Mouse (Mus musculus): ENCODE measurements at regions not wholly inside any gene's neighbourhood (a gene's known extent, or its start where the extent isn't known, plus 50 kb on each side); places are given as distances from the start of the nearest gene placed in this dataset.

DNA sequence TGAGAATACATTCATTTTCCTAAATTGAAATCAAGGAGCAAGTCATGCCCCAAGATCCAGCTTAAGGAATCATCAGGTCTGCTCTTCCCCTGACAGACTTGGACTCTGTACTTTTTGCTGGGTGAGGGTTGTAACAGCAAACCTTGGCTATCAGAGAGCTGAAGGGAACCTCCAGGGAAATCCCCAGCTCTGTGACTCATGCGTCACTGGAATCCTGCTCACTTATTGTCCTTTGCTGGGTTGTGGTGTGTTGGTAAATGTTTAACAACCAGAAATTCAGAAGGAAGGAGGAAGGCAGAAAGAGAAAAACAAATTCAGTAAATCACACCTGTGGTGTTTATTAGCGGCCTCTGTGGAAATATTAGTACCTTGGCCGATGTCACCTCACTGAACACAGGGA, 184.8 kb downstream of the Rnd3 start:
- Histone ChIP-seq H3K4me3 (ENCODE audit: low read depth, low read length) (no peak overlapping the region), H3K4me2 (ENCODE audit: low read depth, low read length, poor library complexity, severe bottlenecking) (no peak overlapping the region), H3K9me3 (ENCODE audit: low read length) (no peaks in the 10 kb centered on the region), H3K9ac (replicated peaks; ENCODE audit: low read length, poor library complexity, severe bottlenecking) (no peak overlapping the region), H3K27me3 (ENCODE audit: insufficient read depth, low read length) (no peaks in the 10 kb centered on the region), H3K36me3 (ENCODE audit: insufficient read depth, low read length) (no peaks in the 10 kb centered on the region), H3K4me1 (ENCODE audit: insufficient read depth, low read length) (no peaks in the 10 kb centered on the region), H3K27ac (ENCODE audit: low read depth, low read length) (no peak overlapping the region)
- DNase-seq (ENCODE audit: low spot score), result no peak
- no peak for ATAC-seq (ENCODE audit: low FRiP score)
- TF ChIP-seq CTCF (IDR thresholded peaks at IDR 0.05), result no peak
- WGBS, result 93% methylated on average over 3 of the region's 3 CpGs

DNA sequence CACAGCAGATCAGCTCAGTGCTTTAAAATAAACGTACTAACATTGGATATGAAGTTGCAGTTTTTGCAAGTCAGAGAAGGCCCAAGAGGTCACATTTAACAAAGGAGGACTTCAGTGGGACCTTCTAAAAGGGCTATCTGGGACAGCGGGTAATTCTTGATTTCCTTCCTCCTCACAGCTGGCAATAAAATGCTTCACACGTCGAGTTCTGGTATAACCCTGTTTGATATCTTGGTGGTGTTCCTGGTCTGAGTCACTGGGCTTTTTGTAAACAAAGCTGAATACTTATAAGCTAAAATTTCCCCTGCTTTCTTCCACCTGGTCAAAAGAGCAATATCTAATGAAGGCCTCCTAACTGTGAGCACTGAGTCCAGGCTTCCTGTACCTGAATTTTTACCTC, 187.9 kb downstream of the Rnd3 start:
- no peak for ATAC-seq (ENCODE audit: low FRiP score)
- Histone ChIP-seq H3K4me3 (ENCODE audit: low read depth, low read length) (no peak overlapping the region), H3K27ac (ENCODE audit: low read depth, low read length) (no peak overlapping the region), H3K9ac (replicated peaks; ENCODE audit: low read length, poor library complexity, severe bottlenecking) (no peak overlapping the region), H3K27me3 (ENCODE audit: insufficient read depth, low read length) (no peaks in the 10 kb centered on the region), H3K4me1 (ENCODE audit: insufficient read depth, low read length) (no peaks in the 10 kb centered on the region), H3K36me3 (ENCODE audit: insufficient read depth, low read length) (no peaks in the 10 kb centered on the region), H3K4me2 (ENCODE audit: low read depth, low read length, poor library complexity, severe bottlenecking) (no peak overlapping the region), H3K9me3 (ENCODE audit: low read length) (no peaks in the 10 kb centered on the region)
- TF ChIP-seq CTCF (IDR thresholded peaks at IDR 0.05), result no peak
- no peak for DNase-seq (ENCODE audit: low spot score)
- WGBS, result 73% methylated on average over 4 of the region's 4 CpGs

DNA sequence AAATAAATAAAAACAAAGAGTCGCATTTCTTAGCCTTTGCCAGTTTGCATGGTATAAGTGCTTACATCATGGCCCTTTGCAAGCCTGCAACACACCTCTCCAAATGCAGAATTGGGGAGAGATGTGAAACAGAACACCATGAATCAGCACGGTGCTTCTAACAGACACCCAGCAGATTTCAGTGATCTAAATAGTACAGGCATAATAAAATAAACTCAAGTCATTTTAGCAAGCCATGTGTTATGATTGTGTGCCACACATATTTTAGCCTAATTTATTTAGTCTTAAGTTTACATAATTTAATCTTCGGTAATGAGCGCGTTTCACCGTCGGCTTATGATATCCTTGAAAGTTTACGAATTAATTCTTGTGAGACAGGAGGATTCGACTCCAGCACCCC, 189.6 kb downstream of the Rnd3 start:
- TF ChIP-seq CTCF (IDR thresholded peaks at IDR 0.05), result no peak
- Histone ChIP-seq H3K4me1 (ENCODE audit: insufficient read depth, low read length) (no peaks in the 10 kb centered on the region), H3K27ac (ENCODE audit: low read depth, low read length) (no peak overlapping the region), H3K27me3 (ENCODE audit: insufficient read depth, low read length) (no peaks in the 10 kb centered on the region), H3K36me3 (ENCODE audit: insufficient read depth, low read length) (no peaks in the 10 kb centered on the region), H3K9ac (replicated peaks; ENCODE audit: low read length, poor library complexity, severe bottlenecking) (no peak overlapping the region), H3K4me2 (ENCODE audit: low read depth, low read length, poor library complexity, severe bottlenecking) (no peak overlapping the region), H3K9me3 (ENCODE audit: low read length) (no peaks in the 10 kb centered on the region), H3K4me3 (ENCODE audit: low read depth, low read length) (no peak overlapping the region)
- DNase-seq (ENCODE audit: low spot score) (no peak), ATAC-seq (ENCODE audit: low FRiP score) (no peak)
- 95% methylated on average over 9 of the region's 9 CpGs for WGBS

DNA sequence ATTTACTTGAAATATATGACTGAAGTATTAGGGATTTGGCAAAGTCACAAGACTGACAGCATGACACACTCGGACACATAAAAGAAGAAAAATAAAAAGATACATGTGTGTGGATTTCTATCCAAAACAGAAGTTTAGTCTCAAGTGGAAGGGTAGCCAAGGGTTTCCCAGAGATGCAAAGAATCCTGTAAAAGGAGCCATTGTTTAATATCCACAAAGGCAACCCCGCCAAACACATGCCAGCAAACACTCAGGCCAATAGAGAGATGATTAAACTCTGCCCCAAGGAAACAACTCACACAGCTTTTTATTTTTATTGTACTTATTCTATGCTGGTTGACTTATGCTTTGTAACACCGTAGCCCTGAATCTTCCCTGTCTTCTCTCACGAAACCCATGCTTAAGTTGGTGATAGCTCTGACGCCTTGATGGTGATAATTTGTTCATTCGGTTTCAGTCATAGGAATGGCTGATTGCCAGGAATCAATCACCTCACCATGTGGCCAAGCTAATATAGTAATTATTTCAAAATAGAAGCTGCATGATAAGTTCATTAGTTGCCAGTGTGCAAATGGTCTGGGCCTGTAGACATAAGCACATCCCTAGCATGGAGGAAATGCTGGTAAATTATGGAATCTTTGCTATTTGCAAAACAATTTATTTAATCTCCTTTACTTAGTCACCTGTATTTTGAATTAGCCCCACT, 194.4 kb downstream of the Rnd3 start:
- H3K36me3 ChIP-seq (ENCODE audit: insufficient read depth, low read length), result no peaks in the 10 kb centered on the region
- WGBS, result 53% methylated on average over 6 of the region's 6 CpGs
- H3K27me3 ChIP-seq (ENCODE audit: insufficient read depth, low read length), result no peaks in the 10 kb centered on the region
- H3K27ac ChIP-seq (ENCODE audit: low read depth, low read length), result no peak overlapping the region
- DNase-seq (ENCODE audit: low spot score) (no peak), ATAC-seq (ENCODE audit: low FRiP score) (no peak)
- H3K9ac ChIP-seq (replicated peaks; ENCODE audit: low read length, poor library complexity, severe bottlenecking), result no peak overlapping the region
- H3K4me2 ChIP-seq (ENCODE audit: low read depth, low read length, poor library complexity, severe bottlenecking), result no peak overlapping the region
- no peaks in the 10 kb centered on the region for H3K9me3 ChIP-seq (ENCODE audit: low read length)
- H3K4me3 ChIP-seq (ENCODE audit: low read depth, low read length), result no peak overlapping the region
- H3K4me1 ChIP-seq (ENCODE audit: insufficient read depth, low read length), result no peaks in the 10 kb centered on the region
- TF ChIP-seq CTCF (IDR thresholded peaks at IDR 0.05), result no peak

DNA sequence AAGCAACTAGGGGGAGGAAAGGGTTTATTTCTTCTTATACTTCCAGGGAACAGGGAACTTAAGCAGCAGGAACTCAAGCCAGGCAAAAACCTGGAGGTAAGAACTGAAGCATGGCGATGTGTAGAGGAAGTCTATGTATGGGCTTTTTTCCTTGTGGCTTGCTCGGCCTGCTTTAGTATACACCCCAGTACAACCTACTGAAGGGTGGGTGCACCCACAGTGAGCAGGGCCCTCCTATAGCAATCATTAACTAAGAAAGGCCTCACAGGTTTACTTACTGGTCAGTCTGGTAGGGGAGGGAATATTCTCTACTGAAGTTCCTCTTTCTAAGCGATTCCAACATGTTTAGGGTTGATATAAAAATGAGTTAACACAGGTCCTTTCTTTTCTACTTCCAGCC, 197.9 kb downstream of the Rnd3 start:
- ATAC-seq (ENCODE audit: low FRiP score), result no peak
- no peak overlapping the region for H3K4me3 ChIP-seq (ENCODE audit: low read depth, low read length)
- H3K4me1 ChIP-seq (ENCODE audit: insufficient read depth, low read length), result no peaks in the 10 kb centered on the region
- TF ChIP-seq CTCF (IDR thresholded peaks at IDR 0.05), result no peak
- H3K27me3 ChIP-seq (ENCODE audit: insufficient read depth, low read length), result no peaks in the 10 kb centered on the region
- no peak overlapping the region for H3K27ac ChIP-seq (ENCODE audit: low read depth, low read length)
- H3K9ac ChIP-seq (replicated peaks; ENCODE audit: low read length, poor library complexity, severe bottlenecking), result no peak overlapping the region
- H3K9me3 ChIP-seq (ENCODE audit: low read length), result no peaks in the 10 kb centered on the region
- no peaks in the 10 kb centered on the region for H3K36me3 ChIP-seq (ENCODE audit: insufficient read depth, low read length)
- H3K4me2 ChIP-seq (ENCODE audit: low read depth, low read length, poor library complexity, severe bottlenecking), result no peak overlapping the region
- 95% methylated on average over 3 of the region's 3 CpGs for WGBS
- no peak for DNase-seq (ENCODE audit: low spot score)

DNA sequence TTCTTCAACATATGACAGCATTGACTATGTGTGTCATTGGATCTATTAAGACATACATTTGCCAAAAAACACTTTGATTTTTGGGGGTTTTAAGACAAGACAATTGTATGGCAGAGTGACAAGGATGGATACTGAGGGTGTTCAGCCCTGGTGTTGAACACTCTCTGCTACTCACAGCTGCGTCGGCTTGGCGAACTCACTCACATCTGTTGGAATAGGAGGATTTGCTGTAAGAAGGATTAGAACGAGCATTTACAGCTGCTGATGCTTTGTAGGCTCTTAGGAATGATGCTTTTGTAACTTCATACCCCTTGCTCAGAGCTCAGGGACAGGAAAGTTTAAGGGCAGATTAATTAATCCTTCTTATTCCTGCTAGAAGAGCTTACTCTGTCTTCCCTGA, 199.2 kb downstream of the Rnd3 start:
- 75% methylated on average over 4 of the region's 4 CpGs for WGBS
- Histone ChIP-seq H3K9ac (replicated peaks; ENCODE audit: low read length, poor library complexity, severe bottlenecking) (no peak overlapping the region), H3K4me1 (ENCODE audit: insufficient read depth, low read length) (no peaks in the 10 kb centered on the region), H3K4me3 (ENCODE audit: low read depth, low read length) (no peak overlapping the region), H3K9me3 (ENCODE audit: low read length) (no peaks in the 10 kb centered on the region), H3K4me2 (ENCODE audit: low read depth, low read length, poor library complexity, severe bottlenecking) (no peak overlapping the region), H3K27me3 (ENCODE audit: insufficient read depth, low read length) (no peaks in the 10 kb centered on the region), H3K27ac (ENCODE audit: low read depth, low read length) (no peak overlapping the region), H3K36me3 (ENCODE audit: insufficient read depth, low read length) (no peaks in the 10 kb centered on the region)
- DNase-seq (ENCODE audit: low spot score), result no peak
- TF ChIP-seq CTCF (IDR thresholded peaks at IDR 0.05), result no peak
- ATAC-seq (ENCODE audit: low FRiP score), result no peak

Data from midbrain, postnatal 0 days (tissue).